Mouse (Mus musculus): ENCODE data around the gene Fam129b.

DNA sequence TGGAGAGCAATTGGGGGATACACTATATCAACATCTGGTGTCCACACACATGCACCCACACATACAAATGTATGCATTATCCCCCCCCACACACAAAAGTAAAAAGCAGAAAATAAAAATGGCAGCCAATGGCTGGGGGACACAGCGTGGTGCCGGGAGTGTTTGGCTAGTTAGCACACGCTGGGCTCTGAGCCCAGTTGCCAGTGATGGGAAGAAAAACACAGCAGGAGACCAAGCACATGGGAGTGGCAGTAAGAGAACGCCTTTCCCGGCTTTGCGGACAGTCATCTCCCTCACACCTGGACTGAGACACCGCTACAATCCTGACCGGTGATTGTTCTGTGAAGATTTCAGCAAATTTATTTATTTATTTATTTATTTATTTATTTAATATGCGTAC, 95.3 kb downstream of the Fam129b start:
- TF ChIP-seq POLR2A (IDR thresholded peaks at IDR 0.05; ENCODE audit: low read depth, low read length): no peak
- TF ChIP-seq CTCF (IDR thresholded peaks at IDR 0.05; ENCODE audit: borderline replicate concordance, insufficient read depth, low read length): no peak
